Mouse (Mus musculus) adrenal gland, postnatal 10 days (tissue): ENCODE data around the gene Itfg2. TPM values are rescaled to one million over a fixed set of nuclear protein-coding genes. Genes with fewer than 3 reads are reported as not detected.

Experiments
- DNase-seq: peaks from one replicate; pipeline ENCODE4 v3.0.0; 2021; ENCODE audit warnings: mixed read lengths
- total RNA-seq, 2 experiments: library from RNA; stranded (reverse); gene quantifications; 2 replicates each; pipeline ENCODE4 v1.2.3; 2021

The Itfg2 gene
- total RNA-seq, 2 experiments from 2014 or later: 19.2 to 19.9 TPM

GRCm38 (mm10) chr6:128435474-128435873, 10.7 kb upstream of the Itfg2 start:
- DNase-seq: peak; percentile 92

- no peak for DNase-seq
These were observed 8.8 kb upstream of the Itfg2 start for GRCm38 (mm10) chr6:128433566-128433965.

- DNase-seq: no peak
These were observed 7.7 kb upstream of the Itfg2 start for GRCm38 (mm10) chr6:128432356-128432915.

GRCm38 (mm10) chr6:128429826-128430225, 5.1 kb upstream of the Itfg2 start:
- DNase-seq: no peak

GRCm38 (mm10) chr6:128429300-128429699, 4.6 kb upstream of the Itfg2 start:
- no peak for DNase-seq

GRCm38 (mm10) chr6:128427571-128427970, 2.8 kb upstream of the Itfg2 start:
- no peak for DNase-seq

- DNase-seq: no peak
These were observed 315 bp upstream of the Itfg2 start for GRCm38 (mm10) chr6:128425046-128425445.

- no peak for DNase-seq
These were observed 1.0 kb downstream of the Itfg2 start for GRCm38 (mm10) chr6:128423496-128424268.

- no peak for DNase-seq
These were observed 3.3 kb downstream of the Itfg2 start for GRCm38 (mm10) chr6:128421480-128421879.

- no peak for DNase-seq
These were observed 3.7 kb downstream of the Itfg2 start for GRCm38 (mm10) chr6:128421036-128421435.

GRCm38 (mm10) chr6:128418076-128418475, 6.7 kb downstream of the Itfg2 start:
- DNase-seq: no peak

- DNase-seq: no peak
These were observed 8.6 kb downstream of the Itfg2 start for GRCm38 (mm10) chr6:128416169-128416568.

GRCm38 (mm10) chr6:128411115-128411514, 13.6 kb downstream of the Itfg2 start:
- peak; percentile 85 for DNase-seq

GRCm38 (mm10) chr6:128410305-128410704, 14.4 kb downstream of the Itfg2 start:
- DNase-seq: no peak

- no peak for DNase-seq
These were observed 16.1 kb downstream of the Itfg2 start for GRCm38 (mm10) chr6:128408544-128409125.

GRCm38 (mm10) chr6:128404708-128405107, 20.0 kb downstream of the Itfg2 start:
- no peak for DNase-seq

GRCm38 (mm10) chr6:128399421-128400185, 25.1 kb downstream of the Itfg2 start:
- peak; percentile 67 for DNase-seq

- DNase-seq: no peak
These were observed 25.7 kb downstream of the Itfg2 start, which contains the start of gene Nrip2 for GRCm38 (mm10) chr6:128398996-128399395. TSS of gene Nrip2 (plus strand) at chr6:128399296.

GRCm38 (mm10) chr6:128397574-128398261, 27.0 kb downstream of the Itfg2 start:
- DNase-seq: peak; percentile 77

- no peak for DNase-seq
These were observed 34.0 kb downstream of the Itfg2 start for GRCm38 (mm10) chr6:128390683-128391082.

- no peak for DNase-seq
These were observed 35.5 kb downstream of the Itfg2 start for GRCm38 (mm10) chr6:128389185-128389584.

- no peak for DNase-seq
These were observed 39.7 kb downstream of the Itfg2 start for GRCm38 (mm10) chr6:128385026-128385425.
